Mouse (Mus musculus): ENCODE data around the gene Methig1.

DNA sequence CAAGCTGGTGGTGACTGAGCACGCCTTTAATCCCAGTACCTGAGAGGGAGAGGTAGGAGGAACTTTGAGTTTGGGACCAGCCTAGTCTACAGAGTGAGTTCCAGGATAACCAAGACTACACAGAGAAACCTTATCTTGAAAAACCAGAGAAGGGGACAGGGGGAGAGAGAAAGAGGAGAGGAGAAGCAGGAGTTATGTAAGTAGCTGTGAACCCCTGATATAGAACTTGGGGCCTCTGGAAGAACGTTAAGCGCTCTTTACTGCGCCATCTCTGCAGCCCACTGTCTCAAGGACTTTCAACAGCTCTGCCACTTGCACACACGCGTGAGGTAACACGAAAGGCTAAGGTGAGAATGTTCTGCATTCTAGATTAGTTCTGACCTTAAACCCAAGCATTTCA is 38.6 kb downstream of the Methig1 start:
- TF ChIP-seq CTCF (IDR thresholded peaks at IDR 0.05; ENCODE audit: extremely low read depth, insufficient read depth, insufficient read length, insufficient replicate concordance) (no peak), POLR2A (IDR thresholded peaks at IDR 0.05; ENCODE audit: low read depth, low read length) (no peak)

Measured in spleen, adult 2 months (tissue).